Mouse (Mus musculus) kidney, postnatal 4 days (tissue): ENCODE results near the gene Pcnx2.

Experiments used
- DNase-seq, 2 experiments: peaks; one replicate each; pipeline ENCODE4 v3.0.0; 2021; ENCODE audit warnings: mixed read lengths in 2 of 2

Gene Pcnx2

GRCm38 (mm10) chr8:125816742-125817141, 81.4 kb downstream of the Pcnx2 start:
- DNase-seq = no peak

GRCm38 (mm10) chr8:125808826-125809225, 89.3 kb downstream of the Pcnx2 start:
- peak; percentile 14 to 23 for DNase-seq

GRCm38 (mm10) chr8:125807905-125808310, 90.2 kb downstream of the Pcnx2 start:
- DNase-seq = no peak

GRCm38 (mm10) chr8:125806459-125806858, 91.7 kb downstream of the Pcnx2 start:
- peak; percentile 32 to 58 for DNase-seq

DNA sequence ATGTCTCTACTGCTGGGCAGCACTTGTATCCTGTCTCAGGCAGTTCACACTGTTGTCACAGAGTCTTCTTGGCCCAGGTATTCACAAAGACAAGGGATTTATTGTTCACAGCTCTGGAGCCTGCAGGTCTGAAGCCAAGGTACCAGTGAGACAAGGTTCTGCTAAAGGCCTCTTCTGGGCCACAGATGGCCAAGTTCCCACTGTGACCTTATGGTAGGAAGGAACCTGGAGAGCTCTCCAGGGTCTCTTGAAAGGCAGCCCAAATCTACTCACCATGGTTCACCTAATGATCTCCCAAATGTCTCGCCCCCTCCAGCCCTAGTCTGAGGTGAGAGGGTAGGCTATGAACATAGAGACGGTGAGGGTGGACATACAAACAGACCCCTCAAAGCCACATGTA, 101.1 kb downstream of the Pcnx2 start:
- no peak for DNase-seq

DNA sequence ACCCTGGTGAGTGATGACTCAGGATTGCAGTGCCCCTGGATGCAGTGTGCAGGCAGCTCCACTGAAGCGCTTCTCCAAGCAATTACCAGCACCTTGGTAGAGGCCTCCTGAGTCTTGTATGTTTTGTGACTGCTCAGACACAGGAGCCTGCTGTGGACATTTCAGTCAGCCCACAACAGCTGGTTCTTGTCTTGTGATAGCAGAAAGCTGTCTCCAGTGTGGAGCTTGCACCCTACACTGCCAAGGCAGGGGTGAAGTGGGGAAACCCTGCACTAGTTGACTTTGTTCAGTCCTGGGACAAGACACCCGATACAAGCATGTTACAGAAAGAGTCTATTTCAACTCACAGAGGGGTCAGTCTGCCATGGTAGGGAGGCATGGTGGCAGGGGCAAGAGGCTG, 102.8 kb downstream of the Pcnx2 start:
- peak in 1 of 2 experiments; percentile 51 for DNase-seq

GRCm38 (mm10) chr8:125792816-125793455, 105.2 kb downstream of the Pcnx2 start:
- DNase-seq = no peak

- no peak for DNase-seq
Observed at GRCm38 (mm10) chr8:125786886-125787285, 111.2 kb downstream of the Pcnx2 start.

DNA sequence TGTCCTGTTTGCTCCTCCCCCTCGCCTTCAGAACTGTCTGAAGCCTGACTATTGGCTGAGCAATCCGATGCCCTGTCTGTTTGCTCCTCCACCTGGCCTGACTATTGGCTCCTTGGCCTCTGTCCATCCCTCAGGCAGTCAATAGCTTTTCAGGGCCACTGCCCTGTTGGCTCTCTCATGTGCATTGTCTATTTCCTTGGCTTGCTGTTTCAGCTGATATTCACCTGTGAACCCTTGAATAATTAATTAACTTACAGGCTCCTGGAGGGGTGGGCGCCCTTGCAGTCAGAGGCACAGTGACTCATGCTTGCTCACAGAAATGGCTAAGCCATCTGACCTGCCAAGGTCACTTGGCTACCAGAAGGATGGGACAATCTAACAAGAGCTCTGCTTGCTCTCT, 116.0 kb downstream of the Pcnx2 start:
- peak; percentile 39 to 65 for DNase-seq

- peak; percentile 68 to 74 for DNase-seq
Observed at GRCm38 (mm10) chr8:125779656-125780055, 118.5 kb downstream of the Pcnx2 start.

DNA sequence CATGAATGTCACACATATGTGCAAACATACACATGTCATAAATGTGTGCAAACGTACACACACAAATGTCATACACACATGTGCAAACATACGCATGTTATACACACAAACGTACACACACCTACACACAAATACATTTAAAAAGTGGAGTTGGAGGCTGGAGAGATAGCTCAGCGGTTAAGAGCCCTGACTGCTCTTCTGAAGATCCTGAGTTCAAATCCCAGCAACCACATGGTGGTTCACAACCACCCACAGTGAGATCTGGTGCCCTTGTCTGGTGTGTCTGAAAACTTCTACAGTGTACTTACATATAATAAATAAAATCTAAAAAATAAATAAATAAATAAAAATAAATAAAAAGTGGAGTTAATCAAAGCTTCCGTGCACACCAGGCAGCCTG, 119.2 kb downstream of the Pcnx2 start:
- no peak for DNase-seq

DNA sequence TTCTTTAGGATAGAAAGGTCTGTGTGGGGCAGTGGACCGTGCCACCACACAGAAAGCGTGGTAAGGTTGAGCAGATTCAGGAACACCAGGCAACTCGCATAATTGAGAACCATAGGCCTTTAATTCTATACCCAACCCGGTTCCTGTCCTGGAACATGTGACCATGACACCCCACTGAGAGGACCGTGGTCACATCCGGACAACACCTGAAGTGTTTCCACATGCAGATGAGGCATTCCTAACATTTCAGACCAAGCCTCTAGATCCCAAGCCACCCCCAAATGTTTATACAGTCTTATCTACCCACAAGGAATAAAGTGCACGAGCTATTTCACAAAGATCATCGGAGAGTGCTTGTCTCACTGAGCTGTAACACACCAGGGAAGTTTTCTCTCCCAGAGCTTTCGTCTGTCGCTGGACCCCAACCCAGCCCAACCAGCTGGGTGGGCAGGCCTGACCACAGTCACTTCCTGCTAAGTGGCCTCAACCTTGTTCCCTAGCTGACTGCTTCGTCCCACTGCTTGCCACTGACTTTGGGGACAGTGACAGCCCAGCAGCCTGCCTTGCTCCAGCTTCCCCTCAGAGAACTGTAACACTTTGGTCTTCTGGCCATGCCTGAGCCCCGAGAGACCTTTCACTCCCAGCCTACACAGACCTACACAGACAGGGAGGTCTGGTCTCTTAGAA, 120.5 kb downstream of the Pcnx2 start:
- DNase-seq = no peak

- peak in 1 of 2 experiments; percentile 30 for DNase-seq
Observed at GRCm38 (mm10) chr8:125776800-125777199, 121.3 kb downstream of the Pcnx2 start.

GRCm38 (mm10) chr8:125776314-125776713, 121.8 kb downstream of the Pcnx2 start:
- no peak for DNase-seq

- no peak for DNase-seq
Observed at GRCm38 (mm10) chr8:125775031-125775430, 123.1 kb downstream of the Pcnx2 start.

GRCm38 (mm10) chr8:125773281-125773803, 124.8 kb downstream of the Pcnx2 start:
- DNase-seq = no peak

DNA sequence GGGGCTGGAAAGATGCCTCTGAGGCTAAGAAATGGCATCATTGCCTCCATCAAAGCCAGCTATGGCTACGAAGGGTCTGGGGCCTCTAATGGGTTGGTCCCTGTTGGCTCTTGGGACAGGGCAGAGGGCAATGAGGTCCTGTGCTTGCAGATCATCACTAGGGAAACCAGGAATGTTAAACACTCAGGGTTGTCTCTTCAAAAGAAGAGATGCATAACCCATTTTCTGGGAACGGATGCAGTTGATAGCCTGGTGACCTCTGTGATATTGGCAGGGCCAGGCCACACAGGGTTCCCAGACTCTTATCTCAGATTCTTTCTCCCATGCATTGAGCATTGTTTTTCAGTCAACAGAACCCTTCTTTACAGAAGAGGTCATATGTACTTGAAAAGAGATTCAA, 125.8 kb downstream of the Pcnx2 start:
- no peak for DNase-seq

GRCm38 (mm10) chr8:125768079-125768478, 130.0 kb downstream of the Pcnx2 start:
- no peak for DNase-seq

DNA sequence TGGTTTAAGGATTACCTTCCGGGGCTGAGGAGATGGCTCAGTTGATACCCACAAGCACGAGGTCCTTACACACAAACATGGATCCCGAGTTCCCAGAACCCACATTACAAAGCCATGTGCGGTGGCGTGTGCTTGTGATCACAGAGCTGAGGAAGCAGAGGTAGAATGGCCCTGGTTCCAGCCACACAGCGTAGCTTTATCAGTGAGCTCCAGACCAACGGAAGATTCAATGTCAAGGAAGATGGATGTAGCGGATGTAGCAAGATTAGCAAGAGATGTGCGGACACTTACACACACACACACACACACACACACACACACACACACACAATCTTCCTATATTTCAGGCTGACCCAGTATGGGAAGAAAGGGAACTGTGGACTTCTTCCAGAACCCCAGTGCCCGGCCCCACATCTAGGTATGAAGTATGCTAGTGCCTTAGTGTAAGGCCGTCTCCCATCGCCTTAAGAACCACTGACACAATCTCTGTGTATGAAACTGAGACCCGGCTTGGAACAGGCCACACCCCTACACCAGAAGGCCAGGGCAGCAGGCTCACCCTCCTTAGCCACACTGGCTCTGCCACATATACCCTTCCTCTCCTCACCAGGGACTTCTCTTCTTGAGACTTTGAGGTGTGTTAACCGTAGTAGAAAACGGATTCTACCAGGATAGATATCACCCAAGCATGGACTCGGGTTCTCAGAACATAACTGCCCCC, 134.9 kb downstream of the Pcnx2 start:
- no peak for DNase-seq

GRCm38 (mm10) chr8:125759022-125759421, 139.1 kb downstream of the Pcnx2 start:
- peak; percentile 63 to 66 for DNase-seq

GRCm38 (mm10) chr8:125757106-125757496, 141.0 kb downstream of the Pcnx2 start:
- DNase-seq = no peak

DNA sequence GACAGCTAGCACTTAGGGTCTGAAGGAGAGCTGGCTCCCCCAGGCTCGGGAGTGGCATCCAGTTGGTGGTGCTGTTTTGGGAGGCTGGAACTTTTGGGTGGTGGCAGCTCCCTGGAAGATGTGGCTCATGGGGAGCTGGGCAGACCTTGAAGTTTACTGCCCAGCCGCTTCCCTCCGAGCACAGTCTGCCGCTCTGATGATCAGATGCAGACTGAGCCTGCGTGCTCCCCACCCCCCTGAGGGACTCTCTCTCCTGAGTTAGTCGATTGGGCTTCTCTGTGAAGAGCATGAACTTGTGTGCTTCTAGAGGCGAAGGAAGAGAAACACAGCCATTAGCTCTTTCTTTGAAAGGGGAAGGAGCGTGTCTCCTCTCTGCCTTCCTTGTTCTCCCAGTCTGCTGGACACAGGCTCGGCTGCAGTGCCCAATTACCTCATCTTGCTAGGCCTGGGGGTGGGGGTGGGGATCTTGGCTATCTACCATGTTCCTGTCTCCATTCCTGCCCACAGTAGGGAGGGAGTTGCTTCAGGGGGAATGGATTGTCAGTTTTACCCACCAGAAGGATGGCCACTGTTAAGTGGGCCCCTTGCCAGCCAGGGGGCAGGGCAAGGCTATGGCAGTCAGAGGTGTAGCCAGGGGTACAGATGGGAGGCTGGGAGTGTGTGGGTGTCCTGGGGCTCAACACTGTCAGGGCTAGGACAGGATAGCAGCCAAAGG, 141.6 kb downstream of the Pcnx2 start:
- DNase-seq = peak in 1 of 2 experiments; percentile 46

GRCm38 (mm10) chr8:125755896-125756295, 142.2 kb downstream of the Pcnx2 start:
- DNase-seq = no peak
